Mouse (Mus musculus) C2C12 (cell line): ENCODE measurements around the gene Ap2b1.

Source experiments
- CEBPB ChIP-seq: IDR thresholded peaks from one replicate; pipeline ENCODE4 v1.6.1; 2011; ENCODE audit warnings: low read depth, mild to moderate bottlenecking, control low read depth, moderate library complexity
- CTCF ChIP-seq: IDR thresholded peaks from one replicate; pipeline ENCODE4 v1.5.1; 2011; ENCODE audit not compliant: control insufficient read depth, insufficient read depth, insufficient read length
- FOSL1 ChIP-seq: IDR thresholded peaks from one replicate; pipeline ENCODE4 v1.8.0; 2011; ENCODE audit warnings: mild to moderate bottlenecking, low read length; ENCODE audit not compliant: poor library complexity, insufficient read depth, severe bottlenecking
- MAX ChIP-seq: IDR thresholded peaks from one replicate; pipeline ENCODE4 v1.6.1; 2011; ENCODE audit warnings: mild to moderate bottlenecking, control low read depth
- MYOD1 ChIP-seq: IDR thresholded peaks from one replicate; pipeline ENCODE4 v1.6.1; 2011; ENCODE audit warnings: low read depth; ENCODE audit not compliant: control insufficient read depth, insufficient read length
- MYOG ChIP-seq: IDR thresholded peaks from one replicate; pipeline ENCODE4 v1.6.1; 2011; ENCODE audit not compliant: control insufficient read depth, insufficient read length; ENCODE audit errors: extremely low read depth
- USF1 ChIP-seq: IDR thresholded peaks from one replicate; pipeline ENCODE4 v1.6.1; 2011; ENCODE audit warnings: low read depth, mild to moderate bottlenecking, control low read depth, moderate library complexity

DNA sequence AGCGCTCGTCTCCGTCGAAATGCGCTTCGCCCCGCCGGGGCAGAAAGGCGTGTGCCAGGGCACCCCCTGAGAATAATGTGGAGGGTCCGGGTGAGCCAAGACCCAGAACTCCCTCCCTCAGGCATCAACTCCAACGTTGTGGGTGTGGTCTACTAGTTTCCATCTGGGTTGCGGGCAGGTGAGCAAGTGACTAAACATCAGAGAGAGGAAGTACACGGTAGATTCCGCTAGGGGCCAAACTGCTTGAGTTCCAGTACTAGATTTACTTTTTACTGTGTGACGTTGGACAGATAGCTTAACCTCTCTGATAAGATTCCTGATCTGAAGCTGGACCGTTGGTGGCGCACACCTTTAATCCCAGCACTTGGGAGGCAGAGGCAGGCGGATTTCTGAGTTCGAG, 146.2 kb downstream of the Ap2b1 start:
- TF ChIP-seq CTCF (no peak), USF1 (no peak), MYOD1 (no peak), MAX (no peak), MYOG (no peak), CEBPB (no peak), FOSL1 (no peak)
